Mouse (Mus musculus): ENCODE data around the gene Adcy4. TPM values are rescaled to one million over a fixed set of nuclear protein-coding genes. Genes with fewer than 3 reads are reported as not detected.

Gene Adcy4
- 5.4 and 6.5 TPM in 2 replicates for polyA plus RNA-seq (2016; fragmentation: Nextera tagmentation; extraction: Ambion mirVana)

GRCm38 (mm10) chr14:55783958-55784235 is at the start of gene Adcy4:
Gene Adcy4 (minus strand): TSS chr14:55784095.
- H3K36me3 ChIP-seq, result no peaks in the 10 kb centered on the region
- no peaks in the 10 kb centered on the region for H3K9me3 ChIP-seq (replicated peaks)
- no peak for DNase-seq (ENCODE audit: low spot score)
- peaks cover 93% of the 10 kb centered on the region for H3K27me3 ChIP-seq (ENCODE audit: low read depth, poor library complexity, severe bottlenecking)
- 5% methylated on average over 13 of the region's 13 CpGs for WGBS
- peaks cover 30% of the 10 kb centered on the region for H3K4me1 ChIP-seq
- H3K4me3 ChIP-seq, result peak within 1 kb of the TSS; percentile 44
- peak within 1 kb of the TSS; percentile 55; the same call in 1 of the 2 replicates for H3K27ac ChIP-seq (replicated peaks)

GRCm38 (mm10) chr14:55833126-55833525 is 49.2 kb upstream of the Adcy4 start:
- Histone ChIP-seq H3K9me3 (replicated peaks) (no peaks in the 10 kb centered on the region), H3K27me3 (ENCODE audit: low read depth, poor library complexity, severe bottlenecking) (peaks cover 6% of the 10 kb centered on the region), H3K36me3 (peaks cover 19% of the 10 kb centered on the region; the same call in 1 of the 2 replicates), H3K27ac (replicated peaks) (no peak overlapping the region), H3K4me3 (no peak overlapping the region), H3K4me1 (peaks cover 18% of the 10 kb centered on the region)
- no peak for DNase-seq (ENCODE audit: low spot score)
- WGBS, result 88% methylated on average over 4 of the region's 4 CpGs

- Histone ChIP-seq H3K36me3 (peaks cover 19% of the 10 kb centered on the region; the same call in 1 of the 2 replicates), H3K27ac (replicated peaks) (no peak overlapping the region), H3K9me3 (replicated peaks) (no peaks in the 10 kb centered on the region), H3K4me1 (peaks cover 36% of the 10 kb centered on the region), H3K4me3 (no peak overlapping the region), H3K27me3 (ENCODE audit: low read depth, poor library complexity, severe bottlenecking) (peaks cover 34% of the 10 kb centered on the region)
- 81% methylated on average over 4 of the region's 4 CpGs for WGBS
- DNase-seq (ENCODE audit: low spot score), result no peak
Measured at GRCm38 (mm10) chr14:55830331-55830730, 46.4 kb upstream of the Adcy4 start.

- H3K9me3 ChIP-seq (replicated peaks), result no peaks in the 10 kb centered on the region
- H3K4me3 ChIP-seq, result no peak overlapping the region
- 92% methylated on average over 16 of the region's 16 CpGs for WGBS
- DNase-seq (ENCODE audit: low spot score), result no peak
- H3K27me3 ChIP-seq (ENCODE audit: low read depth, poor library complexity, severe bottlenecking), result peaks cover 39% of the 10 kb centered on the region
- peaks cover 19% of the 10 kb centered on the region; the same call in 1 of the 2 replicates for H3K36me3 ChIP-seq
- no peak overlapping the region for H3K27ac ChIP-seq (replicated peaks)
- peaks cover 39% of the 10 kb centered on the region for H3K4me1 ChIP-seq
Measured at GRCm38 (mm10) chr14:55829854-55830253, 46.0 kb upstream of the Adcy4 start.

- WGBS, result 51% methylated on average over 3 of the region's 3 CpGs
- Histone ChIP-seq H3K36me3 (peaks cover 19% of the 10 kb centered on the region; the same call in 1 of the 2 replicates), H3K9me3 (replicated peaks) (no peaks in the 10 kb centered on the region), H3K4me1 (peaks cover 46% of the 10 kb centered on the region), H3K4me3 (peak overlapping the region; percentile 7; the same call in 1 of the 2 replicates), H3K27me3 (ENCODE audit: low read depth, poor library complexity, severe bottlenecking) (peaks cover 48% of the 10 kb centered on the region), H3K27ac (replicated peaks) (no peak overlapping the region; the same call in 1 of the 2 replicates)
- no peak for DNase-seq (ENCODE audit: low spot score)
Measured at GRCm38 (mm10) chr14:55828716-55829263, 44.9 kb upstream of the Adcy4 start.

- WGBS, result 7% methylated on average over 41 of the region's 41 CpGs
- Histone ChIP-seq H3K27me3 (ENCODE audit: low read depth, poor library complexity, severe bottlenecking) (peaks cover 48% of the 10 kb centered on the region), H3K4me1 (peaks cover 63% of the 10 kb centered on the region), H3K9me3 (replicated peaks) (no peaks in the 10 kb centered on the region), H3K36me3 (peaks cover 13% of the 10 kb centered on the region; the same call in 1 of the 2 replicates), H3K4me3 (peak overlapping the region; percentile 75), H3K27ac (replicated peaks) (peak overlapping the region; percentile 95)
- DNase-seq (ENCODE audit: low spot score), result peak; percentile 66
Measured at GRCm38 (mm10) chr14:55826551-55827340, 42.9 kb upstream of the Adcy4 start.

- WGBS, result 3% methylated on average over 15 of the region's 15 CpGs
Measured at GRCm38 (mm10) chr14:55826142-55826541, 42.2 kb upstream of the Adcy4 start.

GRCm38 (mm10) chr14:55825216-55826051 is 41.5 kb upstream of the Adcy4 start:
- Histone ChIP-seq H3K4me3 (peak overlapping the region; percentile 75), H3K9me3 (replicated peaks) (no peaks in the 10 kb centered on the region), H3K27ac (replicated peaks) (peak overlapping the region; percentile 95), H3K36me3 (peaks cover 8% of the 10 kb centered on the region; the same call in 1 of the 2 replicates), H3K4me1 (peaks cover 63% of the 10 kb centered on the region), H3K27me3 (ENCODE audit: low read depth, poor library complexity, severe bottlenecking) (peaks cover 48% of the 10 kb centered on the region)
- under 1% methylated on average over 30 of the region's 37 CpGs for WGBS
- no peak for DNase-seq (ENCODE audit: low spot score)

More at GRCm38 (mm10) chr14:55826142-55826541, 42.2 kb upstream of the Adcy4 start:
- DNase-seq (ENCODE audit: low spot score), result no peak
- peaks cover 63% of the 10 kb centered on the region for H3K4me1 ChIP-seq
- peaks cover 48% of the 10 kb centered on the region for H3K27me3 ChIP-seq (ENCODE audit: low read depth, poor library complexity, severe bottlenecking)
- peaks cover 12% of the 10 kb centered on the region; the same call in 1 of the 2 replicates for H3K36me3 ChIP-seq
- H3K27ac ChIP-seq (replicated peaks), result peak overlapping the region; percentile 95
- no peaks in the 10 kb centered on the region for H3K9me3 ChIP-seq (replicated peaks)
- peak overlapping the region; percentile 75 for H3K4me3 ChIP-seq

GRCm38 (mm10) chr14:55824481-55825215 is 40.8 kb upstream of the Adcy4 start:
- Histone ChIP-seq H3K27me3 (ENCODE audit: low read depth, poor library complexity, severe bottlenecking) (peaks cover 48% of the 10 kb centered on the region), H3K4me1 (peaks cover 63% of the 10 kb centered on the region), H3K9me3 (replicated peaks) (no peaks in the 10 kb centered on the region), H3K27ac (replicated peaks) (peak overlapping the region; percentile 95), H3K36me3 (peaks cover 3% of the 10 kb centered on the region; the same call in 1 of the 2 replicates), H3K4me3 (peak overlapping the region; percentile 75)
- peak; percentile 70 for DNase-seq (ENCODE audit: low spot score)
- WGBS, result under 1% methylated on average over 32 of the region's 32 CpGs

GRCm38 (mm10) chr14:55824001-55824480 is 40.1 kb upstream of the Adcy4 start:
- H3K27ac ChIP-seq (replicated peaks), result peak overlapping the region; percentile 95
- peaks cover 48% of the 10 kb centered on the region for H3K27me3 ChIP-seq (ENCODE audit: low read depth, poor library complexity, severe bottlenecking)
- under 1% methylated on average over 10 of the region's 10 CpGs for WGBS
- 0 out of 2 replicates have a peak, but pooled peaks cover 3% of the 10 kb centered on the region for H3K36me3 ChIP-seq
- H3K9me3 ChIP-seq (replicated peaks), result no peaks in the 10 kb centered on the region
- peak; percentile 70 for DNase-seq (ENCODE audit: low spot score)
- H3K4me3 ChIP-seq, result peak overlapping the region; percentile 75
- H3K4me1 ChIP-seq, result peaks cover 58% of the 10 kb centered on the region

- Histone ChIP-seq H3K27me3 (ENCODE audit: low read depth, poor library complexity, severe bottlenecking) (peaks cover 42% of the 10 kb centered on the region), H3K9me3 (replicated peaks) (no peaks in the 10 kb centered on the region), H3K36me3 (no peaks in the 10 kb centered on the region), H3K27ac (replicated peaks) (peak within 1 kb of the TSS; percentile 95), H3K4me3 (peak within 1 kb of the TSS; percentile 75), H3K4me1 (peaks cover 50% of the 10 kb centered on the region)
- DNase-seq (ENCODE audit: low spot score), result peak; percentile 93
- under 1% methylated on average over 46 of the region's 46 CpGs for WGBS
Measured at GRCm38 (mm10) chr14:55822991-55823762, 39.3 kb upstream of the Adcy4 start, which contains the start of gene Nfatc4. Gene Nfatc4 (plus strand): TSS chr14:55823144.
